Comparison of ENCODE assay signal across 23 mouse cellular contexts in the genomic region with DNA sequence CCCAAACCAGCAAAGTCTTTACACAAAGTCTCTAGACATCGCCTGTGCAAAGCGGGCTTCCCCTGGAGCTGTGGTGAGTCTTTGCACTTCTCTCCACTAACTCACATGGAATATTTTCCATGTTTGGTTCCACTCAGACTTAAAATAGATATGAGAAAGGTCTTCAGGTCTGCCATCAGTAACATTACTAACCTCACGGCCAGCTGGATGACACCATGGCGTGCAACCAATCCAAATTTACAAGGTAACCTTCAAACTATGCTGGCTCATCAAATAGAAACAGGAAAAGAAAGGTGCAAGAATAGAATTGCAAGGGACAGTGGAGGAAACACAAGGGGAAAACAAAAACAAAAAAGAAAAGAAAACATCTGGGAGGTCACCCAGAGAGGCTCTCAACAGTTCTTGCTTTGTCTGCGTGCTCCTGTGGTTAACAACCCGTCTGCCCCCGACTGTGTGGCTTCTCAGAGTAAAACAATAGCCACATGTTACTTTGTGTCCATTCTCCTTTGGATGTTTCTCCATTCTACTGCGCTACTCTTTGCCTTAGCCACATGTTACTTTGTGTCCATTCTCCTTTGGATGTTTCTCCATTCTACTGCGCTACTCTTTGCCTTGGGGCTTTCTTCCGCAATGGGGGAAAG.
"Had no signal": no experiment of that assay in that cellular context is flagged by ENCODE, and none has a peak within 500 bp of the region (broad histone marks: within the 10 kb centered on the region; RNA-seq: fewer than 3 reads in every experiment).

No protein-coding gene starts in this region.

- ATAC-seq: liver, postnatal 0 days; lung, postnatal 0 days; midbrain, embryonic 15.5 days had no signal

- DNase-seq: kidney, postnatal 14 days; kidney, postnatal 4 days; left cerebral cortex, postnatal 4 days; liver, postnatal 0 days; lung, embryonic 14.5 days; right cerebral cortex, adult 18-20 months; right cerebral cortex, postnatal 14 days; right cerebral cortex, postnatal 4 days; spleen, adult 18-20 months; thymus, adult 2 months; thymus, postnatal 14 days; thymus, postnatal 4 days had no signal

- H3K27ac ChIP-seq: limb, embryonic 12.5 days; limb, embryonic 15.5 days; liver, embryonic 14.5 days; macrophage; midbrain, embryonic 12.5 days; midbrain, embryonic 15.5 days; neural tube, embryonic 12.5 days; neural tube, embryonic 15.5 days; stomach, embryonic 15.5 days had no signal

- H3K4me1 ChIP-seq: midbrain, embryonic 12.5 days; neural tube, embryonic 12.5 days had no signal

- H3K27me3 ChIP-seq: limb, embryonic 12.5 days; limb, embryonic 15.5 days; midbrain, embryonic 12.5 days; midbrain, embryonic 15.5 days; neural tube, embryonic 12.5 days; neural tube, embryonic 15.5 days; stomach, embryonic 15.5 days had no signal

- H3K4me2 ChIP-seq: limb, embryonic 12.5 days; limb, embryonic 15.5 days; liver, embryonic 11.5 days; lung, embryonic 14.5 days; midbrain, embryonic 12.5 days; midbrain, embryonic 15.5 days; neural tube, embryonic 12.5 days; neural tube, embryonic 15.5 days; stomach, embryonic 15.5 days had no signal

- H3K9me3 ChIP-seq: limb, embryonic 12.5 days; limb, embryonic 15.5 days; midbrain, embryonic 12.5 days; midbrain, embryonic 15.5 days; neural tube, embryonic 12.5 days; neural tube, embryonic 15.5 days; stomach, embryonic 15.5 days had no signal

- H3K4me3 ChIP-seq: limb, embryonic 12.5 days; limb, embryonic 15.5 days; midbrain, embryonic 12.5 days; midbrain, embryonic 15.5 days; neural tube, embryonic 12.5 days; neural tube, embryonic 15.5 days; stomach, embryonic 15.5 days had no signal

- H3K9ac ChIP-seq: limb, embryonic 12.5 days; limb, embryonic 15.5 days; liver, embryonic 14.5 days; liver, postnatal 0 days; lung, embryonic 14.5 days; midbrain, embryonic 12.5 days; midbrain, embryonic 15.5 days; neural tube, embryonic 12.5 days; neural tube, embryonic 15.5 days; stomach, embryonic 15.5 days had no signal

- H3K36me3 ChIP-seq: limb, embryonic 15.5 days; midbrain, embryonic 12.5 days; midbrain, embryonic 15.5 days; neural tube, embryonic 12.5 days; neural tube, embryonic 15.5 days; stomach, embryonic 15.5 days had no signal
